ENCODE assay signal across 8 mouse cellular contexts in genomic region chr2:74661685-74662084, GRCm38 (mm10). TPM values are rescaled to one million over a fixed set of nuclear protein-coding genes. Genes with fewer than 3 reads are reported as not detected.
A peak's percentile ranks its signal among the peaks of the same experiment; 100 is the strongest.
DNase-seq lines count a peak whose midpoint lies in the region; ATAC-seq lines count a peak whose summit lies in the region.

No protein-coding gene starts in this region.

- H3K4me1 ChIP-seq in lung, embryonic 15.5 days, result peaks cover 16% of the 10 kb centered on the region

- peak overlapping the region; percentile 40; the same call in 1 of the 2 replicates for H3K4me2 ChIP-seq in lung, embryonic 15.5 days

- no peaks in the 10 kb centered on the region for H3K9me3 ChIP-seq in lung, embryonic 15.5 days

- WGBS in lung, embryonic 15.5 days, result under 1% methylated on average over 14 of the region's 14 CpGs

- peaks cover 99% of the 10 kb centered on the region for H3K27me3 ChIP-seq in lung, embryonic 15.5 days

- intact Hi-C loops in heart, postnatal 10 days (cut with DNase I), result loop anchor here (2.0 to 5.0 kb wide), 2 partner anchors 595 to 694 kb away; no protein-coding TSS in a partner anchor

- ATAC-seq in lung, embryonic 15.5 days (ENCODE audit: borderline replicate concordance, extremely low read depth, low FRiP score, low TSS enrichment), result no peak

- peak; percentile 57 for DNase-seq in adrenal gland, postnatal 10 days
- DNase-seq in adrenal gland, postnatal 4 days (ENCODE audit: low spot score in 2 of 2), result no peak
- peak; percentile 42 for DNase-seq in thymus, postnatal 0 days (ENCODE audit: low spot score)
- DNase-seq in thymus, postnatal 10 days (ENCODE audit: low spot score in 2 of 2), result no peak
- DNase-seq in heart, postnatal 10 days, result peak; percentile 58 to 72
- peak; percentile 71 for DNase-seq in right cerebral cortex, postnatal 4 days
- no peak for DNase-seq in c-Kit-positive CD71-positive TER-119-positive erythroid progenitor cells, embryonic 14.5 days (ENCODE audit: low spot score)

- no peaks in the 10 kb centered on the region for H3K36me3 ChIP-seq in lung, embryonic 15.5 days

- H3K9ac ChIP-seq in lung, embryonic 15.5 days, result no peak overlapping the region

- H3K4me3 ChIP-seq in lung, embryonic 15.5 days, result peak overlapping the region; percentile 16; the same call in 1 of the 2 replicates

- H3K27ac ChIP-seq in lung, embryonic 15.5 days, result no peak overlapping the region

RNA-seq across cellular contexts. Expression of gene Evx2, which starts 2.3 kb away (rescaled TPM):
- not detected for total RNA-seq in adrenal gland, postnatal 10 days (2021)
- not detected for total RNA-seq in adrenal gland, postnatal 4 days (2021)
- polyA plus RNA-seq in thymus, postnatal 0 days (2015; fragmentation: Nextera tagmentation; extraction: Ambion mirVana), result not detected in 2 replicates
- not detected for total RNA-seq in heart, postnatal 10 days (2021)
- not detected in 2 replicates for polyA plus RNA-seq in lung, embryonic 15.5 days (2015; fragmentation: Nextera tagmentation; extraction: Ambion mirVana)

RNA-seq across cellular contexts. Expression of gene Hoxd13, which starts 6.4 kb away (rescaled TPM):
- total RNA-seq in adrenal gland, postnatal 10 days (2021), result not detected
- not detected for total RNA-seq in adrenal gland, postnatal 4 days (2021)
- polyA plus RNA-seq in thymus, postnatal 0 days (2015; fragmentation: Nextera tagmentation; extraction: Ambion mirVana), result not detected in 2 replicates
- total RNA-seq in heart, postnatal 10 days (2021), result not detected
- not detected in 2 replicates for polyA plus RNA-seq in lung, embryonic 15.5 days (2015; fragmentation: Nextera tagmentation; extraction: Ambion mirVana)

RNA-seq across cellular contexts. Expression of gene Hoxd12, which starts 13.1 kb away (rescaled TPM):
- not detected for total RNA-seq in adrenal gland, postnatal 10 days (2021)
- total RNA-seq in adrenal gland, postnatal 4 days (2021), result not detected
- not detected in 2 replicates for polyA plus RNA-seq in thymus, postnatal 0 days (2015; fragmentation: Nextera tagmentation; extraction: Ambion mirVana)
- not detected for total RNA-seq in heart, postnatal 10 days (2021)
- polyA plus RNA-seq in lung, embryonic 15.5 days (2015; fragmentation: Nextera tagmentation; extraction: Ambion mirVana), result not detected in 2 replicates

RNA-seq across cellular contexts. Expression of gene Hoxd11, which starts 17.7 kb away (rescaled TPM):
- not detected for total RNA-seq in adrenal gland, postnatal 10 days (2021)
- 1 to 10 TPM in 1 of 2 experiments, not detected in 1; 5.1 TPM for total RNA-seq in adrenal gland, postnatal 4 days (2021)
- not detected in 2 replicates for polyA plus RNA-seq in thymus, postnatal 0 days (2015; fragmentation: Nextera tagmentation; extraction: Ambion mirVana)
- total RNA-seq in heart, postnatal 10 days (2021), result not detected
- not detected in 2 replicates for polyA plus RNA-seq in lung, embryonic 15.5 days (2015; fragmentation: Nextera tagmentation; extraction: Ambion mirVana)

RNA-seq across cellular contexts. Expression of gene Hoxd10, which starts 30.0 kb away (rescaled TPM):
- under 1 TPM; 0.15 to 0.27 TPM for total RNA-seq in adrenal gland, postnatal 10 days (2021)
- total RNA-seq in adrenal gland, postnatal 4 days (2021), result 1 to 10 TPM in 1 of 2 experiments, under 1 TPM in 1; 0.71 to 5.2 TPM
- polyA plus RNA-seq in thymus, postnatal 0 days (2015; fragmentation: Nextera tagmentation; extraction: Ambion mirVana), result 0.14 TPM in 1 of 2 replicates, not detected in the other
- not detected for total RNA-seq in heart, postnatal 10 days (2021)
- 0.14 and 0.34 TPM in 2 replicates for polyA plus RNA-seq in lung, embryonic 15.5 days (2015; fragmentation: Nextera tagmentation; extraction: Ambion mirVana)

Comparison
In these comparisons a context has a peak if more than half of its experiments do, and no peak if none do; other contexts are left out.
1. DNase-seq: peak in adrenal gland, postnatal 10 days (single experiment), thymus, postnatal 0 days (single experiment), heart, postnatal 10 days (2 of 2) and right cerebral cortex, postnatal 4 days (single experiment); none in adrenal gland, postnatal 4 days (0 of 2), thymus, postnatal 10 days (0 of 2) and c-Kit-positive CD71-positive TER-119-positive erythroid progenitor cells, embryonic 14.5 days (single experiment).